Mouse (Mus musculus): ENCODE results near the gene Ifnb1.

DNA sequence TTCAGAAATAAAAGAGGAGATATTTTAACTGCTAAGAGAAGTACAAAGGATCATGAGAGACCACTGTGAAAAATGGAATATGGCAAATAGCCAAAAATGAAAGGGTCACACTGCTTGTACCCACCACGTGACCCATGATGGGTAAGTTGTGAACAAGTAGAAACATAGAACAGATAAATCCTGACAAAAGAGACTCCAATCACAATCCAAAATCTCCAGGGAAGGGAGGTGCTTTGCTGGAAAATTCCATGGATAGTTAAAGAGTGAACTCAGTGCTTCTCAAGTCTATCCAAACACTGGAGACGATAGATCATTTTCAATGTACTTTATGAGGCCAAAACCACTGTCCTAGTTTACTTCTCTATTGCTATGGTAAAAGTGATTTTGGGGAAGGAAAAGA lies 8.3 kb upstream of the Ifnb1 start:
- no peak for TF ChIP-seq TAL1 (IDR thresholded peaks at IDR 0.05; ENCODE audit: low read length)
- no peak for TF ChIP-seq GATA1 (IDR thresholded peaks at IDR 0.05; ENCODE audit: low read length)

Measured in erythroblast, embryonic 14.5 days (primary cell).